Mouse (Mus musculus) ES-E14 (cell line): ENCODE results near the gene Spink8.

ENCODE experiments used
- CHD2 ChIP-seq: IDR thresholded peaks from 2 replicates; pipeline ENCODE4 v1.6.1; 2014; ENCODE audit warnings: mild to moderate bottlenecking, low read depth, low read length, inconsistent platforms
- HCFC1 ChIP-seq: IDR thresholded peaks from 2 replicates; pipeline ENCODE4 v1.6.1; 2012; ENCODE audit warnings: low read length, inconsistent platforms, borderline replicate concordance; ENCODE audit not compliant: insufficient read depth
- MAFK ChIP-seq: IDR thresholded peaks from 2 replicates; pipeline ENCODE4 v1.6.1; 2014; ENCODE audit warnings: mild to moderate bottlenecking, low read depth, low read length, inconsistent platforms; ENCODE audit not compliant: insufficient read depth
- ZC3H11A ChIP-seq: IDR thresholded peaks from 2 replicates; pipeline ENCODE4 v1.6.1; 2012; ENCODE audit warnings: low read depth, mild to moderate bottlenecking, inconsistent platforms, low read length, borderline replicate concordance
- ZNF384 ChIP-seq: IDR thresholded peaks from 2 replicates; pipeline ENCODE4 v1.6.1; 2012; ENCODE audit warnings: low read depth, low read length, inconsistent platforms

GRCm38 (mm10) chr9:109854341-109854740 is 42.3 kb downstream of the Spink8 start:
- no peak for TF ChIP-seq MAFK
- TF ChIP-seq HCFC1, result no peak
- no peak for TF ChIP-seq ZNF384
- no peak for TF ChIP-seq ZC3H11A
- no peak for TF ChIP-seq CHD2
